Mouse (Mus musculus): Measurements from ENCODE around the gene Atrnl1.

DNA sequence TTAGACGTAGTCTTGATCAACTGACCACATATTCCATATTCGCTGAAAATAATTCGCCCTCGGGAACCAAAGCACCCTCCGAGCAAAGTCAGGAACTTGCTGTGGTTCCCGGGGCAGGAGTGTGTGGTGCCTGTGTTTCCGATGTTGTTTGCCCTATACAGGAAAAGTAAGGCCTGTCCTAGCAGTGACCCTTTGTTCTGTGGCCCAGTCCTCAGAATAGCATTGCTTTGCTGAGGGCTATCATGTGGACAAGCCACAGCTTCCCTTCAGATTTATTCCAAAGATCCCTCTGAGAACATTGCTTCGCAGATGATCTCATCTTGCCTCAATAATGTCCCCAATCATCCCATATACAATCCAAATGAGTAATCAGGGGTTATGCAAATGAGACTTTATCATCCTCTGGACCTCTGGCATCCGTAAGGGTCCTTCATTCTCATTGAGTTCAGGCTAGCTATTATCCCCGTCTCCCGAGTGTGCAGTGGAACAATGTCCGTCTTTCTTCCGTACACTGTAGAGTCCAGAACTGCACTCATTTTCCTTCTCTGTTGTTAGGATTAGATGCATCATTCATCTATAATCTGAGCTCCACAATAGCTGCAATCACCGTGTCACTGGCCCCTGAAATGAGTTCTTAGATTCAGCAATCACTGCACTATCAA, 380.4 kb downstream of the Atrnl1 start:
- no peak for TF ChIP-seq CTCF (IDR thresholded peaks at IDR 0.05; ENCODE audit: extremely low read depth, insufficient read depth, low read length)
- no peak for TF ChIP-seq POLR2A (IDR thresholded peaks at IDR 0.05; ENCODE audit: extremely low read depth, insufficient read depth, low read length)
